Mouse (Mus musculus): ENCODE measurements around the gene Tst. TPM values are rescaled to one million over a fixed set of nuclear protein-coding genes. Genes with fewer than 3 reads are reported as not detected.
A peak's percentile ranks its signal among the peaks of the same experiment; 100 is the strongest.

Tst gene
- polyA plus RNA-seq (2015; fragmentation: Nextera tagmentation; extraction: Ambion mirVana): 30.3 and 43.5 TPM in 2 replicates

DNA sequence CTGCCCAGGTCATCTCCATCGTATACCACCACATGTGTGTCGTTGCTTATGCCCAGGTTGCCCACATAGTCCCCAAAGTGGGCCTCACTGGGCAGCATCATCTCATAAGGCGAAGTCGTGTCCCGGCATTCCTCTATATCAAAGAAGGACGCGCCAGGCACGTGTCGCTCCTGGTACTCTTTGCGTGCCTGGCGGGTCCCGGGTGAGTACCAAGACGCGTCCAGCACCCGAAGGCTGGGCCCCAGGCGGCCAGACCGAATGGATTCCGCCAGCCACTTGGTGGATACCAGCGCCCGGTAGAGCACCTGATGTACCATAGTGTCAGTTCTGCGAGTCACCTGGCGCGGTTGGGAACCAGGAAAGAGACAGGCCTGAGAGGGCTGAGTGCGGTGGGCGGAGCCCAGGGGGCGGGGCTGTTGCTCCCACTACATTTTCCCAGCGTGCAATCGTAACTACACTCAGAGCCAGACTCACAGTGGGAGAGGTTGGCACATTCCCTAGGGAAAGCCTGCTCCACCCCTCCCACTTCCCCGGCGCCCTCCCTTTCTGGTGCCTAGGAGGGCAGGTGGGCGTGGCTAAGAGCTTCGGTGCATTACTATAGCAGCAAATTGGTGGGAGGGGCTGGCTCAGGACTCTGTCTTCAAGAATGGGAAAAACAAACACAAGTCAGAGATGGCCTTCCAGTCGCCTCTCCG is at the start of gene Tst:
Gene Tst (minus strand): TSS at position 391 of the 695 bp plus-strand sequence.
- Histone ChIP-seq H3K9me3 (ENCODE audit: control insufficient read depth, low read length) (no peaks in the 10 kb centered on the region), H3K9ac (ENCODE audit: low read depth, low read length) (peak within 1 kb of the TSS; percentile 80)
- ATAC-seq: peak; percentile 72

DNA sequence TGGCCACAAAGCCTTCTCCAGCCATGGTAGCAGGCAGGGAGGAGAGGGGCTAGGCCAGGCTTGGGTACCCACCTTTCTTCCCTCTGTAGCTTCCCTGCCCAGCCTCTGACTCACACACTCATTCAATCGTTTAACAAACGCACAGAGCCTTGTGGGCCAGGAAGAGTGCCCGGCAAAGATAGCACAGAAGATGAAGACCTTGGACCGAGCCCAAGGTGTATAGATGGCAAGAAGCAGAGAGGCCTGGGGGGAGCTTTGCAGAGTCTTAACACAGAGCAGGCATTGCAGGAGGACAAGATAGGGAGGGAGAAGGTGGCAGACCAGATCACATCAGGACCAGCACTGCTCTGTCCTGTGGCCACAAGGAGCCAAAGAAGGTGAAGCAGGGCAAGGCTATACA is 49.5 kb upstream of the Tst start:
- Histone ChIP-seq H3K9ac (ENCODE audit: low read depth, low read length) (no peak overlapping the region), H3K27ac (ENCODE audit: low read depth, low read length) (no peak overlapping the region), H3K4me2 (ENCODE audit: low read length) (no peak overlapping the region), H3K27me3 (replicated peaks; ENCODE audit: control insufficient read depth, insufficient read depth, low read length) (no peaks in the 10 kb centered on the region), H3K36me3 (ENCODE audit: control insufficient read depth, insufficient read depth, low read length) (no peaks in the 10 kb centered on the region), H3K4me3 (ENCODE audit: low read length) (no peak overlapping the region), H3K9me3 (ENCODE audit: control insufficient read depth, low read length) (no peaks in the 10 kb centered on the region), H3K4me1 (ENCODE audit: control insufficient read depth, insufficient read depth, low read depth, low read length) (no peaks in the 10 kb centered on the region; the same call in 1 of the 2 replicates)
- no peak for ATAC-seq
- 67% methylated on average over 4 of the region's 4 CpGs for WGBS

More for the DNA sequence above, at the start of gene Tst:
- Histone ChIP-seq H3K4me1 (ENCODE audit: control insufficient read depth, insufficient read depth, low read depth, low read length) (peaks cover 39% of the 10 kb centered on the region), H3K27ac (ENCODE audit: low read depth, low read length) (peak within 1 kb of the TSS; percentile 95), H3K36me3 (ENCODE audit: control insufficient read depth, insufficient read depth, low read length) (no peaks in the 10 kb centered on the region), H3K4me3 (ENCODE audit: low read length) (peak within 1 kb of the TSS; percentile 79), H3K27me3 (replicated peaks; ENCODE audit: control insufficient read depth, insufficient read depth, low read length) (peaks cover 13% of the 10 kb centered on the region), H3K4me2 (ENCODE audit: low read length) (peak within 1 kb of the TSS; percentile 97)
- WGBS: under 1% methylated on average over 31 of the region's 34 CpGs

DNA sequence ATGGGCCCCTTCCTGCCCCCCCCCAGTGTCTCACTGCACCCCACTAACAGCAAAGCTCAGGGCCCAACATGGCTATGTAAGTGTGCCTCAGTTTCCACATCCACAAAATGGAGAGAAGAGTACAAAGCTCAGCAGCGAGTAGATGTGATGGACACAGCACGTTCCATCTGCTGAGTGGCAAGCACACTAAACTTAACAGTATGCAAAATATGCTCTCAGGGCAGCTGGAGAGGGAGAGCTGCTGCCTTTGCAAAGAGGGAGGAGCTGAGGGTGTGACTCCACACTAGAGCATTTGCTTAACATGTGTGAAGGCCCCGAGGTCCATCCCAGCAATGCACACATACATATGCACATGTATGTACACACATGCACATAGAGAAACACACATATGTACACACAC is 47.2 kb upstream of the Tst start:
- Histone ChIP-seq H3K27ac (ENCODE audit: low read depth, low read length) (no peak overlapping the region), H3K9ac (ENCODE audit: low read depth, low read length) (no peak overlapping the region), H3K9me3 (ENCODE audit: control insufficient read depth, low read length) (no peaks in the 10 kb centered on the region), H3K4me2 (ENCODE audit: low read length) (no peak overlapping the region), H3K4me1 (ENCODE audit: control insufficient read depth, insufficient read depth, low read depth, low read length) (peaks cover 2% of the 10 kb centered on the region), H3K36me3 (ENCODE audit: control insufficient read depth, insufficient read depth, low read length) (no peaks in the 10 kb centered on the region), H3K4me3 (ENCODE audit: low read length) (no peak overlapping the region), H3K27me3 (replicated peaks; ENCODE audit: control insufficient read depth, insufficient read depth, low read length) (no peaks in the 10 kb centered on the region)
- WGBS: 81% methylated on average over 3 of the region's 3 CpGs
- no peak for ATAC-seq

DNA sequence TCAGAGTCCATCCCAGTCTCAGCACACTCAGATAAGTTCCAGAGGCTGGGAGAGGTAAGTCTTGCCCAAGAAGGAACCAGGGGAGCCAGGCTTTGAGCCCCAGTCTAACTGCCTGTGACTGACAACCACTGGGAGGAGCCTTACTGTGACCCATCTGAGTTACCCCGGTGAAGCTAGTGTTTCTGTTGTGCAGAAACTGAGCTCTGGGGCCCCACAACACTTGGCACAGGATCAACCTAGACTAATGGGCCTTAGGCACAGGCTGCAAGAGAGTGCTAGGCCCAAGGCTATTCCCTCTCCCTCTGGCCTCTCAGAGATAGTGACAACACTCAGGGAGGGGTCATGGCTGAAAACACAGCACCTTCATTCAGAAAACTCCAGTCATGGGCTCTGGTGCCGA is 45.5 kb upstream of the Tst start:
- Histone ChIP-seq H3K9ac (ENCODE audit: low read depth, low read length) (no peak overlapping the region), H3K27ac (ENCODE audit: low read depth, low read length) (no peak overlapping the region)
- WGBS: 68% methylated on average over 2 of the region's 2 CpGs

DNA sequence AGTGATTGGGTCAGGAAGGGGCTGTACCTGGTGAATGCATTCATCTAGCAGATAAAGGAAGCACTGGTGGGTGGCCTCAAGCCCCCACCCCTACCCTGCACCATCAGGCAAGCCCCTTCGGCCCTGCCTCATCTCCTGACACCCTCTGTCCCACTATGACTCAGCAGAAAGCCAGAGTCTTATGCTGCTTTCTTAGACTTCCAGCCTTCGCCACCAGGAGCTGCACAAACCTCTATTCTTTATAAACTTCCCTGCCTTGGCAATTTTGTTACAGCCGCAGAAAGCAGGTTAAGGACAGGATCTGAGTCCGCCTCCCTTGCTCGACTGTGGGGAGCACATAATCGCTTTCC is 44.7 kb upstream of the Tst start:
- ATAC-seq: no peak
- Histone ChIP-seq H3K9ac (ENCODE audit: low read depth, low read length) (no peak overlapping the region), H3K36me3 (ENCODE audit: control insufficient read depth, insufficient read depth, low read length) (no peaks in the 10 kb centered on the region), H3K27me3 (replicated peaks; ENCODE audit: control insufficient read depth, insufficient read depth, low read length) (no peaks in the 10 kb centered on the region), H3K27ac (ENCODE audit: low read depth, low read length) (no peak overlapping the region), H3K4me3 (ENCODE audit: low read length) (no peak overlapping the region), H3K4me1 (ENCODE audit: control insufficient read depth, insufficient read depth, low read depth, low read length) (peaks cover 4% of the 10 kb centered on the region), H3K4me2 (ENCODE audit: low read length) (no peak overlapping the region), H3K9me3 (ENCODE audit: control insufficient read depth, low read length) (no peaks in the 10 kb centered on the region)
- WGBS: 81% methylated on average over 6 of the region's 6 CpGs

More for the DNA sequence above, 45.5 kb upstream of the Tst start:
- no peak for ATAC-seq
- Histone ChIP-seq H3K4me2 (ENCODE audit: low read length) (no peak overlapping the region), H3K4me3 (ENCODE audit: low read length) (no peak overlapping the region), H3K36me3 (ENCODE audit: control insufficient read depth, insufficient read depth, low read length) (no peaks in the 10 kb centered on the region), H3K27me3 (replicated peaks; ENCODE audit: control insufficient read depth, insufficient read depth, low read length) (no peaks in the 10 kb centered on the region), H3K4me1 (ENCODE audit: control insufficient read depth, insufficient read depth, low read depth, low read length) (peaks cover 4% of the 10 kb centered on the region), H3K9me3 (ENCODE audit: control insufficient read depth, low read length) (no peaks in the 10 kb centered on the region)

DNA sequence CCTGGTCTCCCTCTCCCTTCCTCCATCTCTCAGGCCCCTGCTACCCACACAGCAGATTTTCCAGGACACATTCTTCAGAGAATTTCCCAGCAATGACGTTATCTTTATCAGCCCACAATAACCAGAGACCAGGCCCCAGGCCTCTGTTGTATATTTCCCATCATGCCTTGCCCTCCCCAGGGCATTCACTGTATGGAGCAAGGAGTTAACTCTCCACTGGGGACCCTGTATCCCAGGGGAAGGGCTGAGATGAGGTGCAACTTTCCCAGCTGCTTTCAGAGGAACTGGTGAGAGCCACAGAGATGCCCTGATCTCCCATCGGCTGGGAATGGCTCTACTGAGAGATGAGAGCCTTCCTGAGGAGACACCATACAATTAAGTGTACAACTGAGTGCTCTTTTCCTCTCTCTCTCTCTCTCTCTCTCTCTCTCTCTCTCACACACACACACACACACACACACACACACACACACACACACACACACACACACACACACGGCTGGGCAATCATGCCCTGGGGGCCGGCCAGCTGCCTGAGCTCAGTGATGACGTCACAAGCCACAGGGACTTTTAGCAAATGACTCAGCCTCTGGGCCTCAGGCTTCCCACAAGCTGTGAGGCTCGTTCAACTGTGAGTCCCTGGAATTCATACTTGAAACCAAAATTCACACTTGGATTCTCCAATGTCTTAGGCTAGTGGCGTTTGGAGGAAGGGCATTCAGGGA is 44.1 kb upstream of the Tst start:
- H3K4me2 ChIP-seq (ENCODE audit: low read length): no peak overlapping the region
- WGBS: 30% methylated on average over 7 of the region's 7 CpGs
- peaks cover 4% of the 10 kb centered on the region; the same call in 1 of the 2 replicates for H3K4me1 ChIP-seq (ENCODE audit: control insufficient read depth, insufficient read depth, low read depth, low read length)
- no peak overlapping the region for H3K9ac ChIP-seq (ENCODE audit: low read depth, low read length)
- no peak overlapping the region for H3K4me3 ChIP-seq (ENCODE audit: low read length)
- no peak overlapping the region; the same call in 1 of the 2 replicates for H3K27ac ChIP-seq (ENCODE audit: low read depth, low read length)
- no peaks in the 10 kb centered on the region for H3K36me3 ChIP-seq (ENCODE audit: control insufficient read depth, insufficient read depth, low read length)
- no peak for ATAC-seq
- H3K27me3 ChIP-seq (replicated peaks; ENCODE audit: control insufficient read depth, insufficient read depth, low read length): no peaks in the 10 kb centered on the region
- H3K9me3 ChIP-seq (ENCODE audit: control insufficient read depth, low read length): no peaks in the 10 kb centered on the region

DNA sequence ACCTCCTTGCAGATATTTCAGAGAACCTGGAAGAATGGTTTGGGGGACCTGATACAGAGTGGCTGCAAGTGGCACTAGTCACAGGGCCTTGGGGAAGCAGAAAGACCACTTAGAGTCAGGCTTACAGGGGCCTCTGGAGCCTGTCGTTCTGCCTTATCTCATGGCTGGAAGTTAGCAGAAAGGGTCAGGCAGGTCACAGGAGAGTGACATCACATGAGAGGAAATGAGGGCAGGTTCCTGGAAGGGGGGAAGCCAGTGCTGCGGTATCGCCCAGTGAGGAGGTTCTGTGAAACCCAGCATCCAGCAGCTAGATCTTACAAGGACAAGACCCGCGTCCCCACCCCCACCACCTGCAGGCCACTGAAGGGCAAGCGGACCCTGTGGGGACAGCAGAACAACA is 43.4 kb upstream of the Tst start:
- Histone ChIP-seq H3K4me1 (ENCODE audit: control insufficient read depth, insufficient read depth, low read depth, low read length) (peaks cover 4% of the 10 kb centered on the region; the same call in 1 of the 2 replicates), H3K36me3 (ENCODE audit: control insufficient read depth, insufficient read depth, low read length) (no peaks in the 10 kb centered on the region), H3K9ac (ENCODE audit: low read depth, low read length) (no peak overlapping the region; the same call in 1 of the 2 replicates), H3K27ac (ENCODE audit: low read depth, low read length) (no peak overlapping the region), H3K27me3 (replicated peaks; ENCODE audit: control insufficient read depth, insufficient read depth, low read length) (no peaks in the 10 kb centered on the region), H3K4me2 (ENCODE audit: low read length) (no peak overlapping the region), H3K4me3 (ENCODE audit: low read length) (no peak overlapping the region), H3K9me3 (ENCODE audit: control insufficient read depth, low read length) (no peaks in the 10 kb centered on the region)
- 80% methylated on average over 6 of the region's 6 CpGs for WGBS
- ATAC-seq: no peak

DNA sequence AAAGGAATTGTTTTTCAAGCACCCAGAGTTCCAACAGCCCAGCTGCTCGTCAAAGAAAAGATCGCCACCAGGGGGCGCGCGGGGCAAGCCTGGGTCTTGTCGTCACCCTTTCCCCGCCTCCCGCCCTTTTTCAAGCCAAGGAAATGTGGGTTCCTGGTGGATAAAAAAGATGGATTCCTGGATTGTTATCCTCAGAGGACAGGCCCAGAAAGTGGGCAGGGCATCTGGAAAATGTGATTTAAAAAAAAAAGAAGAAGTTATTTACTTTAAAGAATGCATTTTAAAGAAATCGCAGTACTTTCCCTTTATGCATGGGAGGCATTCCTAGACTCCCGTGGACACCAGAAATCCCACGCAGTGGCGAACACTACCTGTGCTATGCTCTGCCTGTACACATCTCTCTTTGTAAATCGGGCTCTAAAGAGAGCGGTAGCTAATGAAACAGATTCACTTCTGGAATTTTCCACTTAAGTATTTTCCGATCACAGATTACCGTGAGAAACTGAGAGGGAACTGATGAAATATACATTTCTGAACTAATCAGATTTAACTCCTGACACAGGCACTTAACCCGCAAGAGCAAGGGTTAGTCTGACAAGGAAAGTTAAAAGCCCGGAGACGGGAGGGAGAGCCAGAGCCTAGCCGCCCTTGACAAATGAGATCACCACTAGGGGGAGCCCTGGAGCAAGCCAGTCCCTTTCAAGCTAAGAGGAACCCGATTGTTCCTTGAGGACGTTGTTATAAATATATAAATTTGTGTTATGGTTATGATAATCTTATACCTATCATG is 42.2 kb upstream of the Tst start:
- H3K4me2 ChIP-seq (ENCODE audit: low read length): peak overlapping the region; percentile 78
- peaks cover 4% of the 10 kb centered on the region; the same call in 1 of the 2 replicates for H3K4me1 ChIP-seq (ENCODE audit: control insufficient read depth, insufficient read depth, low read depth, low read length)
- H3K4me3 ChIP-seq (ENCODE audit: low read length): peak overlapping the region; percentile 33
- no peaks in the 10 kb centered on the region for H3K9me3 ChIP-seq (ENCODE audit: control insufficient read depth, low read length)
- H3K27ac ChIP-seq (ENCODE audit: low read depth, low read length): peak overlapping the region; percentile 85
- H3K9ac ChIP-seq (ENCODE audit: low read depth, low read length): peak overlapping the region; percentile 50
- no peaks in the 10 kb centered on the region for H3K36me3 ChIP-seq (ENCODE audit: control insufficient read depth, insufficient read depth, low read length)
- WGBS: under 1% methylated on average over 22 of the region's 22 CpGs
- peak; percentile 53; the same call in 1 of the 2 replicates for ATAC-seq
- H3K27me3 ChIP-seq (replicated peaks; ENCODE audit: control insufficient read depth, insufficient read depth, low read length): no peaks in the 10 kb centered on the region

DNA sequence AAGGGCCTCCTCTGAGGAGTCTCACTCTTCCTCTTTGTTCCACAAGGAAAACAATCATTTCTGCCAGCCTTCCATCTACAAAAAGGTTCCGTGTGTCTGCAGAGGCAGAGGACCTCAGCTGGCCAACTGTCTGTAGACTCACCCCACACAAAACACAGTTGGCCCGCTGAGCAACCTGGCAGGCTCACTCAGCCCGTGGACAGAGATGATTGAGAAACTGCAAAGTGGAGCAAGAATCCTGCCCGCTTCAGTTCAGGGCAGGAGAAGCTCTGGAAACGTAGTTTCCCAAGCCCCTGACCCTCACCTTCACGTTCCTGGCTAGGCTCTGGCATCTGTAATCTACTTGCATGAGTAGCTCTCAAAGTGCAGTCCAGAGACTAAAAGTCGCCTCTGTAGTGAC is 41.4 kb upstream of the Tst start:
- H3K36me3 ChIP-seq (ENCODE audit: control insufficient read depth, insufficient read depth, low read length): no peaks in the 10 kb centered on the region
- H3K4me1 ChIP-seq (ENCODE audit: control insufficient read depth, insufficient read depth, low read depth, low read length): peaks cover 4% of the 10 kb centered on the region; the same call in 1 of the 2 replicates
- H3K4me2 ChIP-seq (ENCODE audit: low read length): no peak overlapping the region
- no peak overlapping the region for H3K9ac ChIP-seq (ENCODE audit: low read depth, low read length)
- no peak overlapping the region for H3K4me3 ChIP-seq (ENCODE audit: low read length)
- no peak for ATAC-seq
- no peaks in the 10 kb centered on the region for H3K9me3 ChIP-seq (ENCODE audit: control insufficient read depth, low read length)
- H3K27ac ChIP-seq (ENCODE audit: low read depth, low read length): no peak overlapping the region; the same call in 1 of the 2 replicates
- no peaks in the 10 kb centered on the region for H3K27me3 ChIP-seq (replicated peaks; ENCODE audit: control insufficient read depth, insufficient read depth, low read length)
- WGBS: 48% methylated on average over 7 of the region's 7 CpGs

Data from hindbrain, embryonic 16.5 days (tissue).